Mouse (Mus musculus) T-cell, adult 2 months (primary cell): ENCODE data around the gene Eps8.

Source experiments
- DNase-seq: peaks from one replicate; pipeline ENCODE4 v3.0.0; 2022; ENCODE audit warnings: low spot score

Gene Eps8

DNA sequence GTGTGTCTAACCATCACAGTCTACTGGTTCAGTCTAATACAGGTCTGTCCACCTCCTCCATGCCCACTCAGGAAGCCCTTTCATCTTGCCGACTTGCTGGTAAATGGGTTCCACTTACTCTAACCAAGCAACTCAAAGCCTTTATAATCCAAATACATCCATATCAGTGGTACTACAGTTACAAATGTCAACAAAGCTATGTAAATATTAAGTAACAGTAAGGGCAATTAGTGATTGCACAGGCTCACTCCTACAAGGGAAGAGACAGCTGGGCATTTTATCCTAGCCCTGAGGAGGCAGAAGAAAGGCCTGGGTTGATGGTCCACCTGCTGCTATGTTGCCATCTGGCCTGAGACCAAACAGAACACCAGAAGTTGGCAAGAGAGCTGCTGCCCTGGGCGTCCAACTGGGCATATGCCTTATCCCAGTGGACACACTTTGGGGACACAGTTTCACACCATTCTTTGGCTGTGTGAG lies 42.6 kb downstream of the Eps8 start:
- DNase-seq = no peak

DNA sequence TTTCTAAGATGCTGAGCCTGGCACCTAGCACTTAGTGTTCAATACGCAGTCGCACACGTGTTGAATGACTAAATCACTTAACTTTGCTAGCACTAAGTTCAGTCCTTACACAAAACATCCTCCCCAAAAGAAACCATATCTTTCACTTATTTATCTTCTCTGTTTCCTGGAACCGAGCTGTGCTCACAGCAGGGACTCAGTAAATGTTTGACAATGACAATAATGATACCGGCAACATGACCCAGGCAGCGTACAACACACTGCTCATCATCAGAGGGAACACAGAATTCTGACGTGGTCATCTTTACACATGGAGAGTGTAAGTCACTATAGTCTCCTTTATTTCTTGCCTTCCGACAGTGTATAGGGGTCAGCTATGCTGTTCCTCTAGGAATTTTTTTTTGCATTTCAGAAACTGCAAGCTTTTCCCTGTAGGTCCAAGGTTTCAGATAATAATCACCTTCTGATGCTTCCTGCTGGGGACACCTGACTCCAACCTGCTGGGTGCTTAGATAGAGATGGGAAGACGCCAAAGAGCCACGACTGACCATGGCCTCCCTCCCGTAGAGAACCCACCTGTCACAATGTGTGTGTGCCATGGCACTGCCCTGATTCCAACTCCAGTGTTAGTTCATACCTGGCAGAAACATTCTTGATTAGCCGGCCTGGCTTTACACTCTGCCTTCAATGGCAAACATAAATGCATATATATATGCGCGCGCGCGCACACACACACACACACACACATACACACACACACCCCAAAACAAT lies 46.3 kb downstream of the Eps8 start:
- no peak for DNase-seq

DNA sequence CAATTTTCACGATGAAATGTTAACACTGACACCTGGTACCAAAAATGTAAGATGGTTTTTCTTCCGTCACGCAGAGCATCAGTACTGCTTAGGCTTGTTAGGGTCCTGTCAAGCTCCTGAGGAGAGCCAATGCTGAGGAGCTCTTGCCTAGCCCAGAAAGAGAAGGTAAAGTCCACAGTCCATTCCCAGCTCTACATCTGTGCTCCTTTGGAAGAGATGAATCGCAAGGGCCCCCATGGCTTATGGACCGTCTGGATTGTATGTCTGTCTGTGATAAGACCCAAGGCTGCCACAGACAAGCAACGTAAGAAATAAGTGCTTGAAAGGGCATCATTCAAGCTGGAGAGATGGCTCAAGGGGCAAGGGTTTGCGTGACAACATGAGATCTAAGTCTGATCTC lies 48.1 kb downstream of the Eps8 start:
- DNase-seq = no peak

DNA sequence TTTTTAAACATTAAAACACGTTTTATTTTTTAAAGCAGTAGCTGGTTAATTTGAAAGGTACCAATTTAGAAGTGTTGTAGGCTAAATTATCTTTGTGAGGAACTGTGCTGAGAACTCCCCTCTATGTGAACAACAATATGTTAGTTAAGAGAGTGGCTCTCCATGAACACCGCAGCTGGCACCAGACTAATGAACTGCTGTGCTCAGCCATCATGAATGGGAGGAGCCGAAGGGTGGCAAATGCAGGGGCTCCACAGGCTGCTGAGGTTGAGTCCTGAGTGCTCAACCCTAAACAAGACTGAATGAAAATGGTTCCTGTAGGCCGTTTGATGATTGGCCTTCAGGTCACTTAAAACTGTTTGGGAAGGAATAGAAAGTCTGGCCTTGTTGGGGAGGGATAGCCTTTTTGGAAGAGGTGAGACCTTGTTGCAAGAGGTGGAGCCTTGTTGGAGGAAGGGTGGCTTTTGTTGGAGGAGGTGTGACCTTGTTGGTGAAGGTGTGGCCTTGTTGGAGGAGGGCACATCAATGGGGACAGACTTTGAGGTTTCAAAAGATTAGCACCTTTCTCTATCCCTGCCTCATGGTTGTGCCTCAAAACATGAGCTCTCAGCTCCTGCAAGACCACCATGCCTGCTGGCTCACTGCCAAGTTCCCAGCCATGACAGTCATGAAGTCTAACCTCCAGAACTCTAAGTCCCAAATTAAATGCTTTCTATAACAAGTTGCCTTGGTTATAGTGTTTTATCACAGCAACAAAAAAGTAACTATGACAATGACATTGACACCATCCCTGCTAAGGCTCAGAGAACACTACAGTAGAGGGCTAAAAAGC lies 50.0 kb downstream of the Eps8 start:
- DNase-seq = no peak

DNA sequence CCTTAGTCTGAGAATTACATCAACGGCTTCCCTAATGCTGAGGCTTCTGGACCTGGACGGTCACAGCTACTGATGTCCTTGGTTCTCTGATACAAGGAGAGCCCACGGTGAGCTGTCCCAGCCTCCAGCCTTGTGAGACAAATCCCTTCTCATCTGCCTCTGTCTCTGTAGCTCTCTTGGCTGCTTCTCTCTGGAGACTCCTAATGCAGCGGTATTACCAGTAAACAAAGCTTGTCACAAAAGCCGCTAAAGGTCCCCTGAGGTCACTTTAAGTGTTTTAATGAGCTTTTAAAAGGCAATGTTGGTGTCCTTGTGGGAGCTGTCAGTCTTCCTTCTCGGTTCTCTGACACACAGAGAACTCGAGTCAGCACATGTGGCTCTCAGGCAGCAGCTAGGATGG lies 56.4 kb downstream of the Eps8 start:
- DNase-seq = no peak

DNA sequence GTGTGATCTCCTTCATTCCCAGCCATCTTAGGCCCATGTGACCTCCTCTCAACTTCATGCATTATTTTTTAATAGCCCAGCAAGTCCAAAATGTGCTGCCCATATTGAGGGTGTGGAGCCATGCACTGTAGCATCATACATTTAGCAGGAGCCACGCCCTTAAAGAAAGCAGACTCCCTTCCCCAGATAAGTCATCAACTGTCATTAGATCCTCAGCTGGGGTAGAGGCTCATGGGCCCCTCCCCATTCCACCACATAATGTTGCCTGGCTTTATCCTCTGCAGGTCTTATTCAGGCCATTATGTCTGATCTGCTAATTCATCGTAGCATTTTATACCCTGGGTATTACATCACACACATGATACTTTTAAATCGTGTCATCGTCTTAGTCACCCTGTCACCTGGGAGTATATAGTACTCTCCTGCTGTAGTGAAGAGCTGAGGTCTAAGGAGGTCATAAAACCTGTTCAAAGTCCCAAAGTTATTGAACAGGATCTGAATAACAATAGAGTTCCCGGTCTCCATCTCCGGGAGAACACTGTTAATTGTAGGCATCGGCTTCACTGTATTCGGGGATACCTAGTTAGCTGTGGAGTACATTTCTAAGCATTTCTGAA lies 57.1 kb downstream of the Eps8 start:
- DNase-seq = no peak

DNA sequence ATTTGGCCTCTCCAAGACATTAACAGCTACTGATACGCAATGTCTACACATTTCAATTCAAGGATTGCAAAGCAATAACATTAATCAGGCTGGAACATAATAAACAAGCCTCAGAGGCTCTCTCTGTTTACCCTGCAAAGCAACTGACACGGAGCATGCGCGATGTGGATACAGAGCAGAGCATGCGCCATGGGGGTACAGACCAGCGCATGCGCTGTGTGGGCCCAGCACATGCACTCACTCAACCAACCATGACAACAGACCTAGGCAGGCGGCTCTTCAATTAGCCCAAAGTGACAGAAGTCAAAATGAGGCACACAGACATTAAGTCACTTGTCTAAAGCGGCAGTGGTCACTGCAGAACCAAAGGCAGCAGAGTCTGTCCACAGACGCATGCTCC lies 62.1 kb downstream of the Eps8 start:
- no peak for DNase-seq

DNA sequence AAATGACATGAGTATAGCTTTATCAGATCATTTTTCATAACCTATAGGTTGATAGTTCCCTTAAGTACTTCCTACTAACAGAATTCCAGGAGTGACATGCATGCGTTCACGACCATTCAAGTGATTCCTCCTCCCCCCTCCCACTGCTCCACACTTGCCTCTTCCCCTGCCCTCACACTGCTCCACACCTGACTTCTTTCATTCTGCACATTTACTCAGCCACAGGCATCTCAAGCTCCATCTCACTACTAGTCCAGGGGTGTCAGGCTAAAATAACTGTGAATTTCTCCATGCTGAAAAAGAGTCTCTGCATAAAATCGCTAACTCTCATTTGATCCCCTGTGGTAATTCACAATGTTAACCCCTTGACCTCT lies 65.4 kb downstream of the Eps8 start:
- no peak for DNase-seq

DNA sequence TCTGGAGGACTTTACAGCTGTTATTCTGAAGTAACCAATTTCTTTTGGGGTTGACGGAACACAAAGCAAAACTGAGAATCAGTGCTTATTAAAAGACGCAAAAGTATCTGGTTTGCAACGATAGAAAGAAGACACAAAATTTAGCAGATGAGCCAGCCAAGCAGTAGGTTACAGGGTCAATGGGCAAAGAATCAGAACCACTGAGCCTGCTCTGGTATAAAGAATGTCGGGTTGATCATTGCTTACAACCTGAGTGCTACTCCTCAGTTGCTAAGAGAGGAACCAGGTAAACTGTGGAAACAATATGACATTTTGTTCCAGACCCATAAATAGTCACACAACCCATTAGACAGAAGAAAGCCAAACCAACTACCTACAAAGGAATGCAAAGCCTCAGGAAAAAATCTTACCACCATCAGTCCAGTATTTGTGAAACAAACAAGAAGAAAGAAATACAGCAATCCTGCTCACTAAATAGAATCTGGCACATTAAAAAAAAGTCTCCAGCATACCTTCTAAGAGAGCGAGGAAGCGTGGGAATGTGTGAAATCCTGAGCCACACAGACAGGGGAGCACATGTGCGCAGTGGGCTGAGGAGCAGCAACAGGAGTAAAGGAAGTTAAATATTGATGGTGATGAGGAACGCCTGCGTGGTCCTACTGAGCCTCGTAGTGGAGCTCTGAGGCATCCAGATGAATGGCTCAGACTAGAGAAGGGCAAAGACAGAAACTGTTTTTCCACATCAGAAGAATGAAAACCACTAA lies 66.0 kb downstream of the Eps8 start:
- DNase-seq = no peak

DNA sequence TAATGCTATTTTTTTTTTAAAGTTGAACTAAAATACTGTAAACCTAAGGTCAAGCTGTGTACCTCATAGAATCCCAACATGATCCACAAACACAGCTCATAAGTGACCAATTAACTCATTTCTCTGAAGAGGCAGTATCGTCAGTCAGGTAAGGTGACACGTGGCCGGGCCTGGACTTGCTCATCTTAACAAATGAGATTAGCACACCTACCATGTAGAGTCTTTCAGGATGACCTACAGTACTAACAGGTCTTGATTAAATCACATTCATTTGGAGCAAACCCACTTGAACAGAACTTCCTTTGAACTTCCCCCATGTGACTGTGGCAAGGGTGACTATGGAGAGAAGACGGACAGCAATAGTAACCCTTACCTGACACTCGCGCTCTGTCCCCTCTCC lies 66.8 kb downstream of the Eps8 start:
- no peak for DNase-seq

DNA sequence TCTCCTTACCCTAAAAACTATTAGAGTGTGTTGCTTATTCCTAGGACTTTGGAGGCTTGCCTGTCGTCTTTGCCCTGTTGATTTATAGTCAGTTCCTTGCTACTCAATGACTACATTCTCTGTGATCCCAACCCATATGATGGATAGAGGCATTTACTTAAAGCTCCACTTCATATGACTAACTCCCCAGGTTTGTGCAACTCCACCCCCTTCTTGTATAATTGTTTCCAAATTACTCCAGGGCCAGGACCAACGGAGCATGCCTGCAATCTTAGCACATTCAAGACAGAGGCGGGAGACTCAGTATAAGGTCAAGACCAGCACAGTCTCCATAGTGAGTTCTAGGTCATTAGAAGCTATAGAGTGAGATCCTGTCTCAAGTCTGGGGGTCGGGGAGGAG lies 69.4 kb downstream of the Eps8 start:
- DNase-seq = no peak

DNA sequence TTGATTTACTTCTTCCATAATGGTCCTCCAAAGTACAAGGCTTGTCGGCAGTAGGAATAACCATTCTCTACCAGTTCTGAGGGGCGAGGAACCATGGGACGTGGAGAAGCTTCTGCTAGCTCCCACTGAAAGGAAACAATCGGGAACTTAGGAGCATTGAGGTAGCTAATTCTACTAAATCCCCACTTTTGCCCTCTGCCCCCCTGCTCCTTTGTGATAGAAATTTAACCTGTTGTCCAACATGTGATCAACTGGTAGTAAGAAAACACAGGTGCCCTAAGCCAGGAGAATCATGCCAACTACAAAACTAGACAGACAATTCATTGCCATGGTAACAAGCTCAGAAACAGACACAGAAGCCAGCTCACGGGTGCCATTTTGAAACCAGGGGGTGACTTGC lies 71.6 kb downstream of the Eps8 start:
- DNase-seq = no peak

DNA sequence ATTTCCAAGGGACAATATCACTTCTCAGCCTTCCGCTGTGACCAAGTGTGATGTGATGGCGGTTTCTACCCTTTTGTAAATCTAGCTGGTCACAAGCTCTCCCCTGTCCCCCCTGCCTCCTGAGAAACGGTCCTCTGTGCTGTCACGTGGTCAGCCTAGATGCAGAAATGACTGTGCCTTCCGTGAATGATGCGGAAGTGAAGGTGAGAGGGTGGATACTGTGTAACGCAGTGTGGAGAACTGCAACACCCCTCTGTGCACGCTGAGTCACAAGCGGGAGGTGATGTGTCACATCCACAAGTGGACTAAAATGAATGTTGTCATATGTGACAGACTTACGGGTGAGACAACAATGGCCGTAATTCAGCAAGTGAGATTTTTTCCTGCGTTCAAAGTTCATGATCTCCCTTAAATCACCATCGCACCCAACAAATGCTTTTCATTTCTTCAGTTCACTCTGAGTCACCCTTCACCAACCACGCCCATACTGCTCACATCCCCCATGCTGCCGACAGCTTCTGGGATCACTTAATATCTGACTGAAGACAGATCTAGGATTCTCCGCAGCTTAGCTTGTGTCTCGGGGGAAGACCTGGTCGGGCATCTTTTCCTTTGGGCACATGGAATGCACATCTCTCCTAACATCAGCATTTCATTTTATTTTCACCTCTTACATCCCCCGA lies 72.3 kb downstream of the Eps8 start:
- DNase-seq = no peak

DNA sequence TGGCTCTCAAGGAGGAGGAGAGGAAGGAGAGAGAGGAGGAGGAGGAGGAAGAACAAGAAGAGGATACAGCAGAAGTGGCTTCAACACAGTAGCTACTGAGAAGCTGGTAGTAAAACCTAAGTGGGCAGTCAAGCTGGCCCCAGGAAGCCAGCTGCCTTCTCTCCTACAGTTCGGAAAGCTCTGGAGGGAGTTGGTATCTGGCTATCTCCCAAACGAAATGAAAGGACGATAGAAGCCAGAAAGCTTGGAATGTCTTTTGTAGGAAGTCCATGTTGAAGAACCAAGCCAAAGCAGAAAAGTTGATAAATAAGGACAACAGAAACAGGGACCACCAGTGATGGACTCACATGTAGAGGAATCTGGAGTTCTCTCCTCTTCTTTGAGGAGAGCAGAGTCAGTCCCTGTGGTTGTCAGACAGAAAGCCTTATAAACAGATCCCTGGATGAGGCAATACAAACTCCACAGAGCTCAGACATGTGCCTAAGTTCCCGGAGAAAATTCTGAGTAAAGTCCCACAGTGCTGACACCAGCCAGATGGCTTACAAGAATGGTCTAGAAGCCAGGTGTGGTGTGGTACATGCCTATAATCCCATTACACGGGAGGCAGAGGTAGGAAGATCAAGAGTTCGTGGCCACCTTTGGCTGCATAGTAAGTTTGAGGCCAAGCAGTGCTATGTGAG lies 73.2 kb downstream of the Eps8 start:
- no peak for DNase-seq

DNA sequence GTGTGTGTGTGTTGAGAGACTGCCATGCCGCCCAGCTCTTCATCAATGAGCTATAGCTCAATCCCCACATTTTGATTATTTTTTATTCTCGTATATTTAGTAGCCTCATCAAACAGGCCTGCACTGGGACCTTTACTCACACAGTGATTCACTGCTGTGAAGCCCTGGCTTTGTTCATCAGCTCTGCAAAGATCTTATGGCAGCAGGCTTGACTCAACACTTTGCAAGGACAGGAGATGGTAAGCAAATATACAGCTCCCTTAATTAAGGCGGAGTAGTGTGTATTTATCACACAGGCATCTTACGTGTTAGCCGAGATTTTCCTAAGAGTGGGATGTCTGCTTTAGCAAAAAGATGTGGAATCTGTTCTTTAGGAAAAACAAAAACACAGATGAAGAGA lies 74.2 kb downstream of the Eps8 start:
- no peak for DNase-seq

DNA sequence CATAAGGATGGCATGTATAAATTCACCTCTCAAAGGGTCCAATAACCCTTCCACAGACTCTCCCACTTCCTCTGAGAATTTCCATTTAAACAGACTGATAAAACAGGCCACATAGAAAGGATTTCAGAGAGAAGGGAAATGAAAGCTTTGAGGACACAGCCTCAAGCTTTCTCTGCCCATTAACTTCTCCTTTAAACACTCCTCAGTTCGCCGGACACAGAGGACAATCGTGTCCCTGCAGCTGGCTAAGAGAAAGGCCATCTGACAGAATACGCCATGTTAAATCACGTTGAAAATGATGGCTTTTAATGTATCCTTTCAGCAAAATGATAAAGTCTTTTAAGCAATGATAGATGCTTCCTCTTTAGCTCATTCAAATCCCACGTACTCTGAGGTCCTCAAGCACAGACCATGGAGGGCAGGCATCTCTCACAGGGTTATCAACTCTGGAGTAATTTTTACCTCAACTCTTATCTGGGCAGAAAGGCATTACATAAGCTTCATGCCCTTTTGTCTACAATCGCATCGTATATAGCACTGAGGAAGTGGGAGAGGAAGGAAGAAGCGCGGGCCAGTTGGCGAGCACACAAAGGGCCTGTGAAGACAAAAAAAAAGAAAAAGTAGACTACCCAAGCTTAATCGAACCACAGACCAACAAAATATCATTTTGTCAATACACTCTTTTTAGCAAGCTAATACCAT lies 77.9 kb downstream of the Eps8 start:
- DNase-seq = no peak

DNA sequence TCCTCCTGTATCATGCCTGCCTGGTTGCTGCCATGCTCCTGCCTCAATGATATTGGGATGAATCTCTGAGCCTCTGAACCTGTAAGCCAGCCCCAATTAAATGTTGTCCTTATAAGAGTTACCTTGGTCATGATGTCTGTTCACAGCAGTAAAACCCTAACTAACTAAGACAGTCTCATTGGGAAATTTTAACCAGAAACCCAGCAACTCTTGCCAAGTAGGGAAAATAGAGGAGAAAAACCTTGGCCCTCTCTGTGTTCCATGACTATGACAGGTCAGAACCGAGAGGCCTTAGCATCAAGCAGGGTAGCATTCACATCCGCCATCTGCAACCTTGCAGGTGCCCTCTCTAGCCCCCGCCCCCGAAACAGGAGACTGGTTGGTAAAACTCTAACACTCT lies 78.6 kb downstream of the Eps8 start:
- DNase-seq = no peak

DNA sequence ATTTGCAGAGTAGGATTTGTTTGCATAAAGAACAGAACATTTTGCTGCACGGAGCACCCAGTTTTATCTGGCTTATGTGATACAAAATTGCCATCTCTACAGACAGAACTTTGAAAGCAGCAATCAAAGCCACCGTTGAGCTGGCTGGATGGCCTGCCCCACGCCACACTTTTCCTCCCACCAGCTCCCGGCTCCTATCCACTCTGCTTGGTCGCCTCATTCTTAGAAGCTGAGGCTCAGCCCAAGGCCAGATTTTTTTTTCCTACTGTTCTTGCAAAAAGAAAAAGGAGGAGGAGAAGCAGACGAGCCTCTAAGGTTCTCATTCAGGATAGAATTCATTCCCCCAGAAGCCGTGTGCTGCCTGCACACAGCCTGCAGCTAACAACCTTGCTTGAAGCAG lies 80.8 kb downstream of the Eps8 start:
- DNase-seq = no peak

DNA sequence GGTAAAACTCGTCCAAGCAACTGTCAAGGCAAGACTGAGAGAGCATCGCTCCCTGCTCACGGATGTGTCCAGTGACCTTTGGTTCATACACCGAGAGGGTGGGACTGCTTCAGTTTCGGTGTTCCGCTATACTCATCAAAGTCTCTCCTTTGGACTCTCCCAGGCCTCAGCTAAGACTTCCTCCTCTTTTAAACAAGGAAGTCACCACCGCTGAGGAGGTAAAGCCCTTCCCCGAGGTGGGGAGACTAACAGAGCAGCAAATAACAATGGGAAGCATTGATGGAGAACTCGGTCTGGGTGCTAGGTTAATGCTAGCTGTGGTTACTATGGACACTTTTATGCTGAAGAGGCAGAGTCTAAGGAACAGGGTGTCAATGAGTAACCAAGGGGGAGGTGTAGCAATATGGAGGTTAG lies 84.0 kb downstream of the Eps8 start:
- DNase-seq = no peak

DNA sequence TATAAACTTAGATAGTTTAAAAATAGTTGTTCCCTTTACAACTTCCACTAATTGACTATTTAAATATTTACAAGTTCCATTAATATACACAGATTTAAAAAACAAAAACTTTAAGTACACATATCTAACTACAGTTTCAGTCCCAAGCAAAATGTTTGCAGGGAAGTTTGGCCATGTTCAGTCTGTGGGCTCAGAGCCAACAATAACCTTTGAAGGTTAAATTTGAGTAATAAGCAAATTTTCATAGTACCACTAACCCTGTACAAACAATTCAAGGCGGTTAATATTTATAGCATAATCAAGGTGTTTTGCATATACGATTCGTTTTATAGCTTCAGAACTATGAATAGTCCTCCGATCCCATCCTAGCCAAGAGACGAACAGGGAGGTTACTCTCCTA lies 84.7 kb downstream of the Eps8 start:
- no peak for DNase-seq

DNA sequence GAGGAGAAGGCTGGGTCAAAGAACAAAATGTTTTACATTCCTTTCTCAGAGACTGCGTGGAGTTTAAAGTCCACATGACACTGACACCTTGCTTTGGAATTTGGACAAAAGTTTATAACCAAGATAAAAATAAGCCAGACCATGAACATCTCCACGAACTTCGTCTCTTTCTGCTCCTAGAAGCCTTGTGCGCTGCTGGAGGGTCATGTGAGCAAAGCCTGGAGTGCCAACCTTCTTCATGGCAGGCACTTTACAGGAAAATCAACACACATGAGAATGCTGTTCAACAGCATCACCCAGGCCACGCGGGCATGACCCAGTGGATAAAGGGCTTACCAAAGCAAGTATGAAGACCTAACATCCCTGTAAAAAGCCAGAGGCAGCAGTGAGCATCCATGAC lies 85.6 kb downstream of the Eps8 start:
- no peak for DNase-seq
